Mouse (Mus musculus) liver, postnatal 0 days (tissue): ENCODE measurements around the gene Clpb. TPM values are rescaled to one million over a fixed set of nuclear protein-coding genes. Genes with fewer than 3 reads are reported as not detected.
A peak's percentile ranks its signal among the peaks of the same experiment; 100 is the strongest.

Source experiments
- ATAC-seq: fragments of 200-750 bp; cut with Nextera tagmentation; 2 replicates; pipeline ENCODE4 v1.8.0; 2017; ENCODE audit warnings: mild to moderate bottlenecking, moderate library complexity
- DNase-seq: peaks from one replicate; pipeline ENCODE4 v3.0.0-alpha.2; 2016
- H3K27ac ChIP-seq: fragments of 300-500 bp; sonication (generic); 2 replicates; pipeline ENCODE4 v1.5.1; 2014; ENCODE audit warnings: antibody characterized with exemption, moderate library complexity, mild to moderate bottlenecking, low read depth
- H3K27me3 ChIP-seq: fragments of 300-500 bp; sonication (generic); 2 replicates; pipeline ENCODE4 v1.6.1; 2014; ENCODE audit warnings: low read length, control low read depth, mixed read lengths; ENCODE audit not compliant: insufficient read depth
- H3K36me3 ChIP-seq: fragments of 300-500 bp; sonication (generic); replicated peaks from 2 replicates; pipeline ENCODE4 v1.6.1; 2014; ENCODE audit warnings: mild to moderate bottlenecking, control low read depth, low read length, moderate library complexity, mixed read lengths; ENCODE audit not compliant: insufficient read depth
- H3K4me1 ChIP-seq: fragments of 300-500 bp; sonication (generic); 2 replicates; pipeline ENCODE4 v1.6.1; 2014; ENCODE audit warnings: antibody characterized with exemption, mild to moderate bottlenecking, control low read depth; ENCODE audit not compliant: insufficient read depth
- H3K4me2 ChIP-seq: fragments of 300-500 bp; sonication (generic); 2 replicates; pipeline ENCODE4 v1.6.1; 2014; ENCODE audit warnings: low read depth, mild to moderate bottlenecking, low read length, moderate library complexity, mixed read lengths
- H3K4me3 ChIP-seq: fragments of 300-500 bp; sonication (generic); 2 replicates; pipeline ENCODE4 v1.5.1; 2014; ENCODE audit warnings: low read depth, low read length
- H3K9ac ChIP-seq: fragments of 300-500 bp; sonication (generic); replicated peaks from 2 replicates; pipeline ENCODE4 v1.6.1; 2014; ENCODE audit warnings: mild to moderate bottlenecking, moderate library complexity
- H3K9me3 ChIP-seq: fragments of 300-500 bp; sonication (generic); 2 replicates; pipeline ENCODE4 v1.6.1; 2016; ENCODE audit warnings: mild to moderate bottlenecking, control low read depth, low read length, mixed read lengths
- CTCF ChIP-seq: sonication (generic); IDR thresholded peaks from 2 replicates; pipeline ENCODE4 v1.5.1; 2016; ENCODE audit warnings: antibody characterized with exemption, low read depth
- EP300 ChIP-seq: IDR thresholded peaks from 2 replicates; pipeline ENCODE4 v1.6.1; 2016; ENCODE audit warnings: antibody characterized with exemption, low read depth, mild to moderate bottlenecking
- WGBS: fragments of 180-500 bp; shearing (Covaris S2); extraction: QIAGEN DNeasy Blood & Tissue Kit; methylation state at CpG from one replicate; pipeline ENCODE4 v1.1.7; 2014; ENCODE audit not compliant: insufficient replicate concordance; 5-methylcytosine and 5-hydroxymethylcytosine counted together
- polyA plus RNA-seq: library from polyadenylated mRNA; unstranded; fragments of >200 nt; fragmentation: Nextera tagmentation; extraction: Ambion mirVana; gene quantifications from 2 replicates; pipeline ENCODE4 v1.2.1, GENCODE M21; 2015

The Clpb gene
- polyA plus RNA-seq, 1 experiment from 2014 or later, result 16.3 TPM

DNA sequence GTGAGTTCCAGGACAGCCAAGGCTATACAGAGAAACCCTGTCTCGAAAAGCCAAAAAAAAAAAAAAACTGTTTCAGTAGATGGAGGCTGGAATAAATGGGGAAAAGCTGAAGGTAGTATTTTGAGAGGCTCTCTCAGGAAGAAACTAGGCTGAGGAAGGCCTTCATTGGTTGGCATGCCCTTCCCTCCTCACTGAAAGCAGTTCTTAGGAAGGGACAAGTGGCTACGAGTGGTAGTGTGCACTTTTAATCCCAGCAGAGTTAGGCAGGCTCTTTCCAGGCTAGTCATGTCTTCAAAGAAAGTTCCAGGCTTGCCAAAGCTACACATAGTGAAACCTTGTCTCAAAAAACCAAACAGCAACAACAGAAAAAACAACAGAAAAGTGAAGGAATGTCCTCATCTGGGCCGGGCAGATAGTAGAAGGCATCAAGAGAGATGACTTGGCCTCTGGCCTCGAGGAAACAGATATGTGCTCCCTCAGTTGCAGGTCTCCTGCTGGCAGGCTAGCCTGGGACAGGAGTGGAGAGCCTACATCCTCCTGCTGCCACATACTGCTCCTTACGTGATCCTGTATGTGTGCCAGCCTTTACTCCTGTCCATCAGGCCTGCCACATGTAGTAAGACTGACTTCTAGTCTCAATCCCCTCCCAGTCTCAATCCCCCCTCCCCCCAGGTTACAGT, 8.3 kb downstream of the Clpb start:
- WGBS, result 67% methylated on average over 5 of the region's 5 CpGs
- DNase-seq (no peak), ATAC-seq (no peak)
- no peak overlapping the region for H3K4me3 ChIP-seq
- peaks cover 6% of the 10 kb centered on the region; the same call in 1 of the 2 replicates for H3K4me1 ChIP-seq
- H3K36me3 ChIP-seq, result no peaks in the 10 kb centered on the region
- no peaks in the 10 kb centered on the region for H3K27me3 ChIP-seq
- H3K9ac ChIP-seq, result no peak overlapping the region
- no peaks in the 10 kb centered on the region for H3K9me3 ChIP-seq
- TF ChIP-seq EP300, result no peak
- TF ChIP-seq CTCF, result no peak
- no peak overlapping the region for H3K4me2 ChIP-seq
- no peak overlapping the region for H3K27ac ChIP-seq

GRCm38 (mm10) chr7:101673497-101673896, 10.1 kb downstream of the Clpb start:
- peaks cover 6% of the 10 kb centered on the region; the same call in 1 of the 2 replicates for H3K4me1 ChIP-seq
- H3K9ac ChIP-seq, result no peak overlapping the region
- TF ChIP-seq EP300 (no peak), CTCF (no peak)
- H3K27me3 ChIP-seq, result no peaks in the 10 kb centered on the region
- no peak overlapping the region for H3K4me3 ChIP-seq
- H3K4me2 ChIP-seq, result no peak overlapping the region
- no peak overlapping the region for H3K27ac ChIP-seq
- H3K36me3 ChIP-seq, result no peaks in the 10 kb centered on the region
- WGBS, result 41% methylated on average over 2 of the region's 2 CpGs
- DNase-seq (no peak), ATAC-seq (no peak)
- no peaks in the 10 kb centered on the region for H3K9me3 ChIP-seq

DNA sequence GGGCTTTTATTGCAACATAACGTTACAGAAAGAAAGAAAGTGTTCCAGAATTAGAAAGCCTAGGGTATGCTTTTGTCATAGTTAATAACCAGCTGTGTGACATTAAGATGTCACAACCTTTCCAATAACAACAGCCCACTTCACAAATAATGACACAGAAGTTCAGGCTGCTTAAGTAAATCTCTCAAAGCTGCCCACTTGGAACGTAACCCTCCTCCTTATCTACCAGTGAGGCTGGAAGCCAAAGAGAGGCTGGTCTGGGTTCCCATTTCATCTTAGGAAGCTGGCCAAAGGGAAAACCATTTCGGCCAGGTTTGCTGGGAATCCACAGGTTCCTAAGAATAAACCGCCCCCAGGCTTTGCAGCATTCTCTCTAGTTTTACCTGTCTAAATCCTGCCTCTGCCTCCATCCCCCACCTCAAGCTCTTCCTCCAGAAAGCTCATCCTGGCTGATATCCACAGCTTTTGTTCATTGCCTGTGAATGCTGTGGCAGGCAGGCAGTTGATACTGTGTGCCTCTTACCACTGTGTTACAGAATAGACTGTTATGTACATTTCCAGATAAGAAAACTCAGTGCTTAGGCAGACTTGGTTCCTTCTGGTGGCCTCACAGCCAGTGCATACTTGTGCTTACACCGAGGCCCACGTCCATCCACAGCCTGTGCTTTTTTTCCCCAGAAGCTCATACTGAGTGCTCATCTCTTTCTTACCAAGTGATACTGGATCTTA, 12.8 kb downstream of the Clpb start:
- TF ChIP-seq EP300, result no peak
- no peak for TF ChIP-seq CTCF
- no peak overlapping the region for H3K9ac ChIP-seq
- no peaks in the 10 kb centered on the region for H3K9me3 ChIP-seq
- no peaks in the 10 kb centered on the region for H3K36me3 ChIP-seq
- H3K27ac ChIP-seq, result no peak overlapping the region
- no peak for DNase-seq
- no peak overlapping the region for H3K4me2 ChIP-seq
- H3K4me1 ChIP-seq, result peaks cover 6% of the 10 kb centered on the region; the same call in 1 of the 2 replicates
- ATAC-seq, result no peak
- no peaks in the 10 kb centered on the region for H3K27me3 ChIP-seq
- H3K4me3 ChIP-seq, result no peak overlapping the region
- 58% methylated on average over 6 of the region's 6 CpGs for WGBS

- no peak overlapping the region for H3K27ac ChIP-seq
- H3K4me2 ChIP-seq, result no peak overlapping the region
- H3K27me3 ChIP-seq, result no peaks in the 10 kb centered on the region
- WGBS, result 73% methylated on average over 3 of the region's 3 CpGs
- H3K36me3 ChIP-seq, result no peaks in the 10 kb centered on the region
- peaks cover 6% of the 10 kb centered on the region; the same call in 1 of the 2 replicates for H3K4me1 ChIP-seq
- ATAC-seq (no peak), DNase-seq (no peak)
- no peak overlapping the region for H3K4me3 ChIP-seq
- H3K9me3 ChIP-seq, result no peaks in the 10 kb centered on the region
- H3K9ac ChIP-seq, result no peak overlapping the region
- TF ChIP-seq EP300, result no peak
These were observed 13.4 kb downstream of the Clpb start for GRCm38 (mm10) chr7:101676762-101677308.

DNA sequence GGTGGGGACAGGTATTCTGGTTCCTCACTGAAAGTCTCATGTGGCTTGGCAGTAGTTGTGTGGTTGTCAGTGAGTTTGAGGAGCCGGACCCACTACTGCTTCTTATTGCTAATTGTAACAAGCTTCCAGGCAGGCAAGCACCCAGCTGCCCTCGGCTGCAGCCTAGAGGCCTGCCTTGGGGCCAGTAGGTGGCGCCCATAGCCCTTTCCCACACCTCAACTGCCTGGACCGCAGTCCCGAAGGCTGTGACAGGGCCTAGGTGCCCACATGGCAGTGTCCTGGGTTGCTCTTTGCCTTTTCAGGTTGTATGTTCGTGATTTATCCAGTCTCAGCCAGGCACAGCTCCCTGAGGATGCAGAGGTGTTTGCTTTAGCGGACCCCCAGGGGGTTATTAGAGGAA, 16.2 kb downstream of the Clpb start:
- DNase-seq (peak; percentile 81), ATAC-seq (peak; percentile 82)
- H3K9ac ChIP-seq, result no peak overlapping the region
- H3K4me2 ChIP-seq, result no peak overlapping the region
- no peaks in the 10 kb centered on the region for H3K9me3 ChIP-seq
- H3K4me3 ChIP-seq, result no peak overlapping the region
- H3K27me3 ChIP-seq, result no peaks in the 10 kb centered on the region
- no peaks in the 10 kb centered on the region for H3K36me3 ChIP-seq
- no peak overlapping the region for H3K27ac ChIP-seq
- TF ChIP-seq EP300 (no peak), CTCF (peak; percentile 89)
- 21% methylated on average over 7 of the region's 7 CpGs for WGBS
- H3K4me1 ChIP-seq, result peaks cover 6% of the 10 kb centered on the region; the same call in 1 of the 2 replicates

GRCm38 (mm10) chr7:101680961-101681360, 17.5 kb downstream of the Clpb start:
- ATAC-seq (no peak), DNase-seq (no peak)
- Histone ChIP-seq H3K36me3 (no peaks in the 10 kb centered on the region), H3K27me3 (no peaks in the 10 kb centered on the region), H3K27ac (no peak overlapping the region), H3K4me2 (no peak overlapping the region), H3K9ac (no peak overlapping the region), H3K4me3 (no peak overlapping the region), H3K9me3 (no peaks in the 10 kb centered on the region), H3K4me1 (peaks cover 6% of the 10 kb centered on the region; the same call in 1 of the 2 replicates)
- WGBS, result 74% methylated on average over 3 of the region's 3 CpGs
- TF ChIP-seq EP300, result no peak
- TF ChIP-seq CTCF, result no peak
